Mouse (Mus musculus) CH12.LX (cell line): ENCODE measurements around the gene Olfr901. TPM values are rescaled to one million over a fixed set of nuclear protein-coding genes. Genes with fewer than 3 reads are reported as not detected.

ENCODE experiments used
- DNase-seq: peaks from one replicate; pipeline ENCODE4 v3.0.0-alpha.2; 2013; ENCODE audit errors: extremely low read depth
- H3K27ac ChIP-seq: 2 replicates; pipeline ENCODE4 v1.5.1; 2012; ENCODE audit warnings: low read depth, mild to moderate bottlenecking, control low read depth, moderate library complexity; ENCODE audit not compliant: insufficient read depth
- H3K27me3 ChIP-seq: replicated peaks from 2 replicates; pipeline ENCODE3; 2012; ENCODE audit warnings: inconsistent platforms
- H3K36me3 ChIP-seq, 2 experiments: replicated peaks in 1 of 2; 2 replicates each; pipeline versions ENCODE3 to v1.6.1; 2012; ENCODE audit warnings: inconsistent platforms in 1 of 2, low read length in 1 of 2, mild to moderate bottlenecking in 1 of 2, mixed read lengths in 1 of 2, moderate library complexity in 1 of 2; ENCODE audit not compliant: control insufficient read depth in 1 of 2, insufficient read depth in 1 of 2
- H3K4me1 ChIP-seq, 2 experiments: 2 replicates each; pipeline ENCODE4 v1.6.1; 2012; ENCODE audit warnings: inconsistent platforms in 1 of 2, moderate library complexity in 1 of 2; ENCODE audit not compliant: insufficient read depth in 2 of 2, control insufficient read depth in 1 of 2
- H3K4me2 ChIP-seq: 2 replicates; pipeline ENCODE4 v1.6.1; 2012; ENCODE audit warnings: low read depth, mild to moderate bottlenecking, control low read depth; ENCODE audit not compliant: poor library complexity, insufficient read depth, severe bottlenecking
- H3K4me3 ChIP-seq, 3 experiments: fragments of 150-350 bp in 1 of 3; sonication (generic) in 1 of 3; replicated peaks in 1 of 3; 2 replicates each; pipeline versions ENCODE3 to v1.5.1; 2011 to 2012; ENCODE audit warnings: low read depth in 2 of 3, low read length in 2 of 3, mild to moderate bottlenecking in 2 of 3, moderate library complexity in 2 of 3, control low read depth in 1 of 3, improper control_type of control experiment in 1 of 3, inconsistent platforms in 1 of 3, mixed read lengths in 1 of 3; ENCODE audit not compliant: poor library complexity in 1 of 3
- H3K79me2 ChIP-seq: replicated peaks from 2 replicates; pipeline ENCODE4 v1.6.1; 2012; ENCODE audit warnings: mild to moderate bottlenecking, moderate library complexity; ENCODE audit not compliant: control insufficient read depth, poor library complexity, insufficient read depth, severe bottlenecking; ENCODE audit errors: extremely low read depth
- H3K9ac ChIP-seq: 2 replicates; pipeline ENCODE4 v1.6.1; 2012; ENCODE audit warnings: low read depth, mild to moderate bottlenecking, control low read depth, moderate library complexity; ENCODE audit not compliant: insufficient read depth
- H3K9me3 ChIP-seq: replicated peaks from 2 replicates; pipeline ENCODE3; 2012; ENCODE audit warnings: low read length, inconsistent platforms, mixed read lengths
- CHD1 ChIP-seq: IDR thresholded peaks from 2 replicates; pipeline ENCODE4 v1.6.1; 2012; ENCODE audit warnings: low read depth, low read length, improper control_type of control experiment, inconsistent platforms
- CHD2 ChIP-seq: IDR thresholded peaks from 2 replicates; pipeline ENCODE4 v1.6.1; 2011; ENCODE audit warnings: low read length, improper control_type of control experiment
- CTCF ChIP-seq, 2 experiments: IDR thresholded peaks in 1 of 2; conservative IDR thresholded peaks in 1 of 2; 2 replicates each; pipeline ENCODE4 v1.5.1; 2011 to 2012; ENCODE audit warnings: low read depth in 2 of 2, low read length in 2 of 2, improper control_type of control experiment in 1 of 2, inconsistent platforms in 1 of 2, mild to moderate bottlenecking in 1 of 2, moderate library complexity in 1 of 2
- EP300 ChIP-seq: IDR thresholded peaks from 2 replicates; pipeline ENCODE4 v1.6.1; 2011; ENCODE audit warnings: low read length, improper control_type of control experiment
- ETS1 ChIP-seq: conservative IDR thresholded peaks from 2 replicates; pipeline ENCODE4 v1.6.1; 2012; ENCODE audit warnings: low read depth, mild to moderate bottlenecking, inconsistent platforms, low read length, improper control_type of control experiment, moderate library complexity
- HCFC1 ChIP-seq: IDR thresholded peaks from 2 replicates; pipeline ENCODE4 v1.6.1; 2012; ENCODE audit warnings: low read depth, mild to moderate bottlenecking, inconsistent platforms, low read length, improper control_type of control experiment
- JUN ChIP-seq: IDR thresholded peaks from 2 replicates; pipeline ENCODE4 v1.6.1; 2011; ENCODE audit warnings: low read depth, mild to moderate bottlenecking, low read length, improper control_type of control experiment, moderate library complexity; ENCODE audit not compliant: insufficient read depth
- JUND ChIP-seq: conservative IDR thresholded peaks from 2 replicates; pipeline ENCODE4 v1.6.1; 2011; ENCODE audit warnings: low read depth, low read length, improper control_type of control experiment
- KAT2A ChIP-seq: IDR thresholded peaks from 2 replicates; pipeline ENCODE4 v1.6.1; 2012; ENCODE audit warnings: low read length, improper control_type of control experiment, inconsistent platforms; ENCODE audit not compliant: insufficient replicate concordance
- MAFK ChIP-seq: IDR thresholded peaks from 2 replicates; pipeline ENCODE4 v1.6.1; 2011; ENCODE audit warnings: low read length, improper control_type of control experiment; ENCODE audit not compliant: insufficient replicate concordance
- MAX ChIP-seq: IDR thresholded peaks from 2 replicates; pipeline ENCODE4 v1.6.1; 2011; ENCODE audit warnings: low read length, improper control_type of control experiment
- MAZ ChIP-seq: IDR thresholded peaks from 2 replicates; pipeline ENCODE4 v1.6.1; 2012; ENCODE audit warnings: low read depth, mild to moderate bottlenecking, inconsistent platforms, low read length, improper control_type of control experiment, moderate library complexity
- MEF2A ChIP-seq: IDR thresholded peaks from 2 replicates; pipeline ENCODE4 v1.6.1; 2014; ENCODE audit warnings: low read depth, mild to moderate bottlenecking, inconsistent platforms, low read length, improper control_type of control experiment, borderline replicate concordance
- MXI1 ChIP-seq: IDR thresholded peaks from 2 replicates; pipeline ENCODE4 v1.6.1; 2011; ENCODE audit warnings: mild to moderate bottlenecking, low read depth, low read length, improper control_type of control experiment
- MYC ChIP-seq: IDR thresholded peaks from 2 replicates; pipeline ENCODE4 v1.6.1; 2011; ENCODE audit warnings: low read depth, mild to moderate bottlenecking, improper control_type of control experiment, low read length
- NELFE ChIP-seq: IDR thresholded peaks from 2 replicates; pipeline ENCODE4 v1.6.1; 2011; ENCODE audit warnings: low read depth, low read length, improper control_type of control experiment
- PAX5 ChIP-seq: IDR thresholded peaks from 2 replicates; pipeline ENCODE4 v1.6.1; 2012; ENCODE audit warnings: low read length, inconsistent platforms, mixed read lengths
- POLR2AphosphoS2 ChIP-seq: IDR thresholded peaks from 2 replicates; pipeline ENCODE4 v1.6.1; 2011; ENCODE audit warnings: low read depth, low read length, improper control_type of control experiment
- RAD21 ChIP-seq: IDR thresholded peaks from 2 replicates; pipeline ENCODE4 v1.6.1; 2011; ENCODE audit warnings: low read depth, mild to moderate bottlenecking, low read length, improper control_type of control experiment, moderate library complexity
- RCOR1 ChIP-seq: conservative IDR thresholded peaks from 2 replicates; pipeline ENCODE4 v1.6.1; 2012; ENCODE audit warnings: low read depth, mild to moderate bottlenecking, inconsistent platforms, low read length, improper control_type of control experiment
- SIN3A ChIP-seq: IDR thresholded peaks from 2 replicates; pipeline ENCODE4 v1.6.1; 2012; ENCODE audit warnings: low read length, improper control_type of control experiment, inconsistent platforms
- SMC3 ChIP-seq: IDR thresholded peaks from 2 replicates; pipeline ENCODE4 v1.6.1; 2011; ENCODE audit warnings: low read depth, low read length, improper control_type of control experiment
- TBP ChIP-seq: conservative IDR thresholded peaks from 2 replicates; pipeline ENCODE4 v1.6.1; 2011; ENCODE audit warnings: low read depth, low read length, improper control_type of control experiment
- UBTF ChIP-seq: IDR thresholded peaks from 2 replicates; pipeline ENCODE4 v1.6.1; 2012; ENCODE audit warnings: low read depth, mild to moderate bottlenecking, inconsistent platforms, low read length, improper control_type of control experiment, moderate library complexity
- USF1 ChIP-seq: IDR thresholded peaks from 2 replicates; pipeline ENCODE4 v1.6.1; 2014; ENCODE audit warnings: low read depth, mild to moderate bottlenecking, inconsistent platforms, low read length, improper control_type of control experiment
- ZC3H11A ChIP-seq: IDR thresholded peaks from 2 replicates; pipeline ENCODE4 v1.6.1; 2012; ENCODE audit warnings: low read depth, mild to moderate bottlenecking, inconsistent platforms, low read length, improper control_type of control experiment
- dilution Hi-C: fragments of 300-500 bp; cut with MboI; formaldehyde crosslinking; loops from 2 replicates; pipeline ENCODE4 v1.14.3; 2020; ENCODE audit warnings: low sequenced_read_pairs; ENCODE audit not compliant: extremely low pct_unique_long_range_greater_than_20kb, extremely low pct_ligation_motif_present
- in situ Hi-C: fragments of 300-500 bp; cut with MboI; formaldehyde crosslinking; loops from 3 replicates; pipeline ENCODE4 v1.14.3; 2019; ENCODE audit warnings: low sequenced_read_pairs, low pct_ligation_motif_present, low pct_unique_long_range_greater_than_20kb, mixed read lengths
- polyA plus RNA-seq: library from polyadenylated mRNA; unstranded; fragments of >175 nt; gene quantifications from 2 replicates; pipeline ENCODE4 v1.2.1, GENCODE M21; 2012; ENCODE audit warnings: low read depth; ENCODE audit not compliant: insufficient read length
- total RNA-seq, 2 experiments: library from RNA; depleted of rRNA; stranded (reverse); fragments of 300-350 nt in 1 of 2; fragments of >200 nt in 1 of 2; gene quantifications; 2 replicates each; pipeline ENCODE4 v1.2.3; 2012 to 2014

Olfr901 gene
- total and polyA plus RNA-seq, 3 experiments: not detected

DNA sequence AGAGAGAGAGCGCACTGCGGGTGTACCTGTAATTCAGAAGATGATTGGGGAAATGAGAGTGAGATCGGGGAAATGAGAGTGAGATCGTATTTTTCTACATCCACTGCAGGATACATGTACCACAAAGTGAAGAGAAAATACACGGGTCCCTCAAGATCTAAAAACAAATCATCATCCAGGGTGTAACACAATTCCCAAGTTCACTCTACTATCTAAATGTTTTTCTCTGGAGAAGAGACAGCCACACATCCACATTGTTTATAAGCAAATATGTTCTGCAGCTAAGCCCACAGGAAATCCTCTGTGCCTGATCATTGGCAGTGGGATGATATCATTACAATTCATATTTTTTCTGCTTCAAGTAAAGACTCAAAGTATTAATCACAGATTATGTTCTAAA, 18.1 kb downstream of the Olfr901 start, which contains the start of gene Olfr902:
Gene Olfr902, plus strand, starts transcription at position 301 of the 400 bp plus-strand sequence.
- Histone ChIP-seq H3K9me3 (no peaks in the 10 kb centered on the region), H3K27me3 (no peaks in the 10 kb centered on the region), H3K4me1 (no peaks in the 10 kb centered on the region), H3K4me3 (no peak within 1 kb of the TSS), H3K9ac (no peak within 1 kb of the TSS), H3K27ac (no peak within 1 kb of the TSS), H3K4me2 (no peak within 1 kb of the TSS), H3K36me3 (no peaks in the 10 kb centered on the region), H3K79me2 (no peaks in the 10 kb centered on the region)
- dilution Hi-C loops (no loop called here), in situ Hi-C loops (no loop called here)
- TF ChIP-seq CHD2 (no peak), SIN3A (no peak), MAZ (no peak), ZC3H11A (no peak), SMC3 (no peak), POLR2AphosphoS2 (no peak), EP300 (no peak), KAT2A (no peak)
- DNase-seq: no peak

DNA sequence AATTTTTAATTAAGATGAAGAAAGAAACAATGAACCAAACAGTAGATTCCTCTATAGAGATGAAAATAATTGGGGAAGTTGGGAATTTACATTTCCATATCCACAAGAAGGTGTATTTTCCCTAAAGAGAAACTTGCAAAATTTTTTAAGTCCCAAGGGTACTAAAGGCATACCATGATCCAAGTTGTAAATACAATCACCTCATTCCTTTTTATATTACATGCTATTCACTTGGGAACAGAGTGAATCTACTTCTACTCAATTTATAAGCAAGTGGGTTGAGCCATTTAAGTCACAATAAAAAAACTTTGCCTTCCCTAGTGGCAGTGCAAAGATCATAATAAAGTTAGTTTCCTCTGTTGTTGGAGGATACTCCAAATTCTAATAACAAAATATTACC, 33.6 kb downstream of the Olfr901 start, which contains the start of gene Olfr904:
Gene Olfr904, plus strand, starts transcription at position 301 of the 400 bp plus-strand sequence.
- H3K27ac ChIP-seq: no peak within 1 kb of the TSS
- TF ChIP-seq KAT2A (no peak), SIN3A (no peak), MEF2A (no peak), MAFK (no peak), CHD1 (no peak), ETS1 (no peak), PAX5 (no peak), POLR2AphosphoS2 (no peak), MAX (no peak), SMC3 (no peak)
- H3K9ac ChIP-seq: no peak within 1 kb of the TSS
- no peaks in the 10 kb centered on the region for H3K4me1 ChIP-seq
- no peaks in the 10 kb centered on the region for H3K9me3 ChIP-seq
- no peak within 1 kb of the TSS for H3K4me3 ChIP-seq
- in situ Hi-C loops: no loop called here
- no peak within 1 kb of the TSS for H3K4me2 ChIP-seq
- dilution Hi-C loops: no loop called here
- no peaks in the 10 kb centered on the region for H3K36me3 ChIP-seq
- no peaks in the 10 kb centered on the region for H3K27me3 ChIP-seq
- no peak for DNase-seq
- H3K79me2 ChIP-seq: no peaks in the 10 kb centered on the region

DNA sequence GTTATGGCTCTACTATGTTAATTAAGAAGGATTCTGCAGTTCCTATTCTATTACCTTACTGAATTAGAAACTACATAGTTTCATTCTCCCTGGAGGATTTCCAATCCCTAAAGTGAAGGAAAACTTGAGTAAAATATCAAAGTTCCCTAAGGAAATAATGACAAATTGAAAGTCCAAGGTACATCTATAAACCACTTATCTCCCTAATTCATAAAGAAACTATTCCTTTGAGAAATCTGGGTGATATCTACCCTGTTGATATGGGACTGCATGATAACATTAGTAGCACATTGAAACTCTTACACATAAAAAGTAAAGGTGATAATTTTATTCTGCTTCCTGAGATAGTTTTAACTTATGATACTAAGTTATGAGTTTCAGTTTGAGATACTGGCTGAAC, 41.6 kb downstream of the Olfr901 start, which contains the start of gene Olfr905:
Gene Olfr905, plus strand, starts transcription at position 301 of the 400 bp plus-strand sequence.
- dilution Hi-C loops: no loop called here
- no peaks in the 10 kb centered on the region for H3K79me2 ChIP-seq
- H3K4me2 ChIP-seq: no peak within 1 kb of the TSS
- TF ChIP-seq JUND: no peak
- no peak for TF ChIP-seq JUN
- TF ChIP-seq RCOR1: no peak
- TF ChIP-seq PAX5: no peak
- TF ChIP-seq NELFE: no peak
- no peak for TF ChIP-seq MAFK
- no peak for TF ChIP-seq HCFC1
- no peak for TF ChIP-seq CHD1
- no peak for TF ChIP-seq MYC
- TF ChIP-seq MXI1: no peak
- no peak for TF ChIP-seq TBP
- TF ChIP-seq KAT2A: no peak
- no peak for TF ChIP-seq CTCF (conservative IDR thresholded peaks at IDR 0.05 in 1 of 2, IDR thresholded peaks at IDR 0.05 in 1 of 2; ENCODE audit: low read depth in 2 of 2, low read length in 2 of 2)
- TF ChIP-seq SIN3A: no peak
- no peak for TF ChIP-seq USF1
- TF ChIP-seq UBTF: no peak
- TF ChIP-seq MAZ: no peak
- TF ChIP-seq MAX: no peak
- TF ChIP-seq RAD21: no peak
- H3K4me3 ChIP-seq: no peak within 1 kb of the TSS
- H3K9me3 ChIP-seq: no peaks in the 10 kb centered on the region
- no peaks in the 10 kb centered on the region for H3K27me3 ChIP-seq
- no peaks in the 10 kb centered on the region for H3K4me1 ChIP-seq
- H3K27ac ChIP-seq: no peak within 1 kb of the TSS
- no peaks in the 10 kb centered on the region for H3K36me3 ChIP-seq
- no peak for DNase-seq
- in situ Hi-C loops: no loop called here
- H3K9ac ChIP-seq: no peak within 1 kb of the TSS
